Mouse (Mus musculus): ENCODE data around the gene Gm20388. TPM values are rescaled to one million over a fixed set of nuclear protein-coding genes. Genes with fewer than 3 reads are reported as not detected.
A peak's percentile ranks its signal among the peaks of the same experiment; 100 is the strongest.

Gene Gm20388
- polyA plus RNA-seq, 1 experiment from 2014 or later, result 12.4 TPM

DNA sequence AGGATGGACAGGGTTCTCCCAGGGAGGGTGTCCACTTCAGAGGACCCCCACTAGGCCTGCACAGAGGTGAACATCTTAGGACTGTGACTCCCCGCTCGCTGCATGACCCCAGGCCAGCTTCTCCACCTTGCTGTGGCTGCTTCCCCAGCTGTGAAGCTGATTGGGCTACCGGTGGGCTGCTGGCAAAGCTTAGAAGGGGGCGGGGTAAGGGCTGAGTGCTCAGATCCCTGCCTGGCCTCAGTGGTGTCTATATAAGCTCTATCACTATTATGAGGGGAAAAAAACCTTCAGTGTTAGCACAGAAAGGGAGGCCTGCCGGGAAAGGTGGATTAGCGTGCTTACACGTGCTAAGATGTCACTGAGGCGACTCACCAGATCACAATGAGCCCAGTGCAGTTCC is 501.2 kb downstream of the Gm20388 start:
- Histone ChIP-seq H3K4me3 (ENCODE audit: low read length) (no peak overlapping the region), H3K4me1 (ENCODE audit: control insufficient read depth, insufficient read depth, low read depth, low read length) (peaks cover 69% of the 10 kb centered on the region), H3K27ac (ENCODE audit: low read depth, low read length) (no peak overlapping the region), H3K9me3 (ENCODE audit: control insufficient read depth, low read length) (no peaks in the 10 kb centered on the region), H3K27me3 (replicated peaks; ENCODE audit: control insufficient read depth, insufficient read depth, low read length) (no peaks in the 10 kb centered on the region), H3K9ac (ENCODE audit: low read depth, low read length) (peak overlapping the region; percentile 33; the same call in 1 of the 2 replicates), H3K4me2 (ENCODE audit: low read length) (no peak overlapping the region), H3K36me3 (ENCODE audit: control insufficient read depth, insufficient read depth, low read length) (no peaks in the 10 kb centered on the region)
- WGBS, result 46% methylated on average over 8 of the region's 8 CpGs
- no peak for ATAC-seq

DNA sequence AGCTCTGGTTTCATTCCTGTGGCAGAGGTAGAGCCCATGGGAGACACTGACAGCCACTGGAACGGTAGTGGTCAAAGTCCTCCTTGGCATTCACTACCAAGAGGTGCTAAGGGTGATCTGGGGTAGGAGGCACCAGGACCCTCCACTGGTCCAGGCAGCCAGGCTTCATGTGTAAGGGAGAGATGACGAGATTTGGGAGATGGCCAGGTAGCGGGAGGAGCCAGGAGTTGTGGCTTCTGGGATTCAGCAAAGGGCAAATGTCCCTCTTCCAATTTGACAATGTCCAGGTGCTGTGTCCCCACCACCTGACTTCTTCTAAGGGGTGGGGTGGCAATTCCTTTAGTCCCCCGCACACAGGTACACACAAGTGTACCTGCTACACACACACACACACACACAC is 501.7 kb downstream of the Gm20388 start:
- H3K27ac ChIP-seq (ENCODE audit: low read depth, low read length), result no peak overlapping the region; the same call in 1 of the 2 replicates
- H3K4me3 ChIP-seq (ENCODE audit: low read length), result no peak overlapping the region
- 78% methylated on average over 4 of the region's 4 CpGs for WGBS
- H3K4me1 ChIP-seq (ENCODE audit: control insufficient read depth, insufficient read depth, low read depth, low read length), result peaks cover 74% of the 10 kb centered on the region
- H3K9me3 ChIP-seq (ENCODE audit: control insufficient read depth, low read length), result no peaks in the 10 kb centered on the region
- H3K9ac ChIP-seq (ENCODE audit: low read depth, low read length), result peak overlapping the region; percentile 33; the same call in 1 of the 2 replicates
- no peak overlapping the region for H3K4me2 ChIP-seq (ENCODE audit: low read length)
- no peaks in the 10 kb centered on the region for H3K27me3 ChIP-seq (replicated peaks; ENCODE audit: control insufficient read depth, insufficient read depth, low read length)
- H3K36me3 ChIP-seq (ENCODE audit: control insufficient read depth, insufficient read depth, low read length), result no peaks in the 10 kb centered on the region
- no peak for ATAC-seq

DNA sequence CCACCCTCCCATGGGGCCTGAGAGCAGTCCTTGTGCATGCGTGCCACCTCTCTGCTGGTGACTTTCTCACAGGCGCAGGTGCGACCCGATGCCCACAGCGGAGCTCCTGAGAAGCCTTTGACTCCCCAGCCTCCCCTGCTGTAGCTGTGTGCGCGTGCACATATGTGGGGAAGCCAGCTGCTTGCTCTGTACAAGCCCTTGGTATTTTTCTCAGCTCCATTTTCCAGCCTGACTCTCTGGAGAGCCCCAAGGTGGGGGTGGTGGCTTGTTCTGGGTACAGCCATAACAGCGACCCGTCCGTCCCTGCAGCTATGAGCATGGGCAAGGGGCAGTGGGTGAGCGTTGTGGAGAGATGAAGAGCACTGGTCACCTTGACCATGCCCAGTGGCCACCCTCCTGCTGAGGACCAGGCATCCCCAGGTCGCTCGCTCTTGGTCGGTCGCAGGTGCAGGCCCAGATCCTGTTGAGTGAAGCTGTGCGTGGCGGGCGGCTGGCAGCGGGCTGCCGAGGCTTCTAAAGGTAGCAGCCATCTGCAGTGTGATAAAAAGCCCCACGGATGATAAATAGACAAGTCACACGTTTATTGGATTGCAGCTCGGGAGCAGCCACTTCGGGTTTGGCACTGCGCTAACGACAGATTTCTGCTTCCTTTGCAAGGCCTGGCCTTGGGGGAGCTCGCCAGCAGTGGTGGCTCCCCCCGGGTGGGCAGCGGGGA is 502.4 kb downstream of the Gm20388 start:
- peak overlapping the region; percentile 62 for H3K27ac ChIP-seq (ENCODE audit: low read depth, low read length)
- H3K4me3 ChIP-seq (ENCODE audit: low read length), result no peak overlapping the region
- H3K4me1 ChIP-seq (ENCODE audit: control insufficient read depth, insufficient read depth, low read depth, low read length), result peaks cover 75% of the 10 kb centered on the region
- no peak overlapping the region for H3K4me2 ChIP-seq (ENCODE audit: low read length)
- no peaks in the 10 kb centered on the region for H3K9me3 ChIP-seq (ENCODE audit: control insufficient read depth, low read length)
- 40% methylated on average over 29 of the region's 29 CpGs for WGBS
- no peaks in the 10 kb centered on the region for H3K36me3 ChIP-seq (ENCODE audit: control insufficient read depth, insufficient read depth, low read length)
- no peak for ATAC-seq
- no peaks in the 10 kb centered on the region for H3K27me3 ChIP-seq (replicated peaks; ENCODE audit: control insufficient read depth, insufficient read depth, low read length)
- peak overlapping the region; percentile 46; the same call in 1 of the 2 replicates for H3K9ac ChIP-seq (ENCODE audit: low read depth, low read length)

DNA sequence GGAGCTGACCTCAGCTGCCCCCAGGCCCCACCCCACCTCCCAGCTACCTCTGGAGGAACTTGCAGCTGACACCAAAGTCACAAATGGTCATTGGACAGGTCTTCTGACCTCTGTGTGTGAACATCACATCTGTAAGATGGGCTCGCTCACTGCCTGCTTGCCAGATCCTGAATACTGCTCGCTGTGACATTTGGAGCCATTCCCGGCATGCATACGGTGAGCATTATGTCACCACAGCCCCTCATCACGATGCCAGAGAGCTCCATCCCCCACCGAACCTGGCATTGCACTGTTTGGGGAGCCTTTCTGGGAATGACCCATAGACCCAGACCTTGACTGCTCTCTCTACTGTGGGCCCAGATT is 503.0 kb downstream of the Gm20388 start:
- H3K36me3 ChIP-seq (ENCODE audit: control insufficient read depth, insufficient read depth, low read length), result no peaks in the 10 kb centered on the region
- 42% methylated on average over 6 of the region's 6 CpGs for WGBS

DNA sequence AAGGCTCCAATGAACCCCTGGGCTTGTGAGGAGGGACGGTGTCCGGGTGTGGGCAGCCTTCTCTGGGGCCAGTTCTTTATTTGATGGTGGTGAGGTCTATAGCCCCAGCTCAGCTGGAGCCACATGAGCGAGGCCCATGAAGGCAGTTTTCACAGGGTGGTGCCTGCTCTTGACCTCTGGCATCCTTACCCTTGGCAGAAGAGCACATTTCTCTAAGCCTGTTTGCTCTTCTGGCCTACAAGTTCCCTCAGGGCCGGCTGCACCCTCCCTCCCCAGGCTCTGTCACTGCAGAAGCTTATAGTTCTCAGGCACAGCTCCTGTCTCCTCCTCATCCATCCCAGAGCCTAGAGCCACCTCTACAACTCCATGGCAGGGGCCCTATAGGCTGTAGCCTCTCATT is 503.6 kb downstream of the Gm20388 start:
- Histone ChIP-seq H3K9ac (ENCODE audit: low read depth, low read length) (peak overlapping the region; percentile 19; the same call in 1 of the 2 replicates), H3K4me3 (ENCODE audit: low read length) (no peak overlapping the region), H3K4me2 (ENCODE audit: low read length) (no peak overlapping the region), H3K27me3 (replicated peaks; ENCODE audit: control insufficient read depth, insufficient read depth, low read length) (no peaks in the 10 kb centered on the region), H3K4me1 (ENCODE audit: control insufficient read depth, insufficient read depth, low read depth, low read length) (peaks cover 67% of the 10 kb centered on the region), H3K27ac (ENCODE audit: low read depth, low read length) (peak overlapping the region; percentile 24; the same call in 1 of the 2 replicates), H3K36me3 (ENCODE audit: control insufficient read depth, insufficient read depth, low read length) (no peaks in the 10 kb centered on the region), H3K9me3 (ENCODE audit: control insufficient read depth, low read length) (no peaks in the 10 kb centered on the region)
- WGBS, result 86% methylated on average over 4 of the region's 4 CpGs
- ATAC-seq, result no peak

More for the DNA sequence above, 503.0 kb downstream of the Gm20388 start:
- no peak overlapping the region for H3K9ac ChIP-seq (ENCODE audit: low read depth, low read length)
- no peak for ATAC-seq
- no peaks in the 10 kb centered on the region for H3K27me3 ChIP-seq (replicated peaks; ENCODE audit: control insufficient read depth, insufficient read depth, low read length)
- peak overlapping the region; percentile 62; the same call in 1 of the 2 replicates for H3K27ac ChIP-seq (ENCODE audit: low read depth, low read length)
- H3K4me2 ChIP-seq (ENCODE audit: low read length), result no peak overlapping the region
- peaks cover 71% of the 10 kb centered on the region for H3K4me1 ChIP-seq (ENCODE audit: control insufficient read depth, insufficient read depth, low read depth, low read length)
- H3K9me3 ChIP-seq (ENCODE audit: control insufficient read depth, low read length), result no peaks in the 10 kb centered on the region
- no peak overlapping the region for H3K4me3 ChIP-seq (ENCODE audit: low read length)

DNA sequence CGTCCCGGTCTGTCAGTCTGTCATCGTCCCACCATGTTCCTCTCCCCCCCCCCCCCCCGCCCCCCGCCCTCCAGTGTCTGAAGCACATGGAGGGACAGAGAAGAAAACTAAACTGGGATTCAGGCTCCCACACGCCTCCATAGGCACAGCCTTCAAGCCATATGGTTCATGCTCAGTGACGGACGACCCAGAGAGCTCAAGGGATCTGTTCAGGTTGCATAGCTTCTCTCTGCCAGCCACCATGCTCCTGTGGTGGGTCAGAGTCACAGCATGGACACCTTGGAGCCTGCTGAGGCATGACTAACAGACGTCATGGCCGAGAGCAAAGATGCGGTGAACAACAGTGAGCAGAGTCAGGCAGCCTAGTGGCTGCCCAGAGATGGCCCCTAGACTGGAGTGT is 504.8 kb downstream of the Gm20388 start:
- Histone ChIP-seq H3K4me1 (ENCODE audit: control insufficient read depth, insufficient read depth, low read depth, low read length) (peaks cover 65% of the 10 kb centered on the region), H3K9me3 (ENCODE audit: control insufficient read depth, low read length) (no peaks in the 10 kb centered on the region), H3K9ac (ENCODE audit: low read depth, low read length) (no peak overlapping the region), H3K27ac (ENCODE audit: low read depth, low read length) (peak overlapping the region; percentile 84; the same call in 1 of the 2 replicates), H3K36me3 (ENCODE audit: control insufficient read depth, insufficient read depth, low read length) (no peaks in the 10 kb centered on the region), H3K4me3 (ENCODE audit: low read length) (no peak overlapping the region), H3K4me2 (ENCODE audit: low read length) (no peak overlapping the region), H3K27me3 (replicated peaks; ENCODE audit: control insufficient read depth, insufficient read depth, low read length) (no peaks in the 10 kb centered on the region)
- ATAC-seq, result no peak
- 37% methylated on average over 9 of the region's 11 CpGs for WGBS

DNA sequence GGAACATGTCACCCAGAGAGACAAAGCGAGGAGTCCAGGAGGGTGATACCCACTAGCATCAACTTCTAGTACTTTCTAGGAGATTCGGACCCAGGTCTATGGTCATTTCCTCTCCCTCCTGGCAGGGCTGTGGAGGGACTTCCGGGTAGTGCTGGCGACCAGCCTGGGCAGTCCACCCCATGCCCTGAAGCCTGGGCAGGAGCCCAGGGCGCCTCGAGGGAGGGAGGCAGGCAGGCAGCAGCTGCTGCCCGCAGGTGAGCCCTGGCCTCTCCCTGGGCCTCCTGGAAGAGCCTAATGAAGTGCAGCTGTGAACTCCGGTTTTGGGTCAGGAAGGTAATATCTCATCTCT is 505.5 kb downstream of the Gm20388 start:
- peak overlapping the region; percentile 28 for H3K4me2 ChIP-seq (ENCODE audit: low read length)
- H3K4me3 ChIP-seq (ENCODE audit: low read length), result no peak overlapping the region
- 30% methylated on average over 8 of the region's 8 CpGs for WGBS
- no peak for ATAC-seq
- peak overlapping the region; percentile 84 for H3K27ac ChIP-seq (ENCODE audit: low read depth, low read length)
- H3K36me3 ChIP-seq (ENCODE audit: control insufficient read depth, insufficient read depth, low read length), result no peaks in the 10 kb centered on the region
- H3K9ac ChIP-seq (ENCODE audit: low read depth, low read length), result no peak overlapping the region
- H3K9me3 ChIP-seq (ENCODE audit: control insufficient read depth, low read length), result no peaks in the 10 kb centered on the region
- H3K27me3 ChIP-seq (replicated peaks; ENCODE audit: control insufficient read depth, insufficient read depth, low read length), result no peaks in the 10 kb centered on the region
- H3K4me1 ChIP-seq (ENCODE audit: control insufficient read depth, insufficient read depth, low read depth, low read length), result peaks cover 62% of the 10 kb centered on the region

DNA sequence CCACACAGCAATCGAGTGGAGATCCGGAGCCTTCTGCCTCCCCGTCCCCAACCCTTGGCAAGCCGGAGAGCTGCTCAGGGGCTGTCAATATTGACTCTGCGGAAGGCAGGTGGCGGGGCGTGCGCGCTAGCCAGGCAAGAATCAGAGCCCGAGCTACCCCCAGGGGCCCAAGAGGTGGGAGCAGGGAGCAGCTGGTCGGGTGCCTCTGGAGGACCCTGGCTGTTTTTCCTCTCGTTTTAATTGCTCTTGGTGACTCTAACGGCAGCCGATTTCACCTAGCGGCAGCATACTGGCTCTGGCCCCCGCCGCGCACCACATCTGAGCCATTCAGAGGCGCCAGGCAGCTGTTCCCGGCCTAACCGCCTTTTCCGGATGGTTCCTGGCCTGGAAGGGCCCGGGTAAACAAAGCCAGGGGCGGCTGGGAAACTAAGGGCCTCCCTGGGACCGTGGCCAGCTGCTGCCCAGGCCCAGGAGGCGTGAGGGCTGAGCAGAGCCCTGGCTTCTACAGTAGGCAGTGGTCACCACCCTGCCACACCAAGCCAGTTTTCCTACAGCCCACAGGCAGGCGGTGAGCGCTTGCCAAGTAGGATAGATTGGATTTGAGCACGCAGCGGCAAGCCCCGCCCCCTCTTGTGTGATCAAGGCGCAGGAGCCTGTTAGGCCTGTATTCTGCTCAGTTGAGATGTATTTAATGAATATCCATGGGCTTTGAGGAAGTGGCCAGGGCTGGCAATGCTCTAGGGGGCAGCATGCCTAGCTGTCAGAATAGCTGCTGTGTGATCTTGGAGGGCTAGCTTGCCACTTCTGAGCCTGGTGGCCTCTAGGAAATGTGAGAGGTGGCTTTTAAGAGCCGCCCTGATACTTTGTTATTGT is 506.1 kb downstream of the Gm20388 start:
- peak overlapping the region; percentile 36 for H3K9ac ChIP-seq (ENCODE audit: low read depth, low read length)
- H3K4me3 ChIP-seq (ENCODE audit: low read length), result no peak overlapping the region
- H3K4me1 ChIP-seq (ENCODE audit: control insufficient read depth, insufficient read depth, low read depth, low read length), result peaks cover 62% of the 10 kb centered on the region
- H3K27ac ChIP-seq (ENCODE audit: low read depth, low read length), result peak overlapping the region; percentile 84
- no peaks in the 10 kb centered on the region for H3K36me3 ChIP-seq (ENCODE audit: control insufficient read depth, insufficient read depth, low read length)
- 4% methylated on average over 33 of the region's 33 CpGs for WGBS
- no peaks in the 10 kb centered on the region for H3K9me3 ChIP-seq (ENCODE audit: control insufficient read depth, low read length)
- ATAC-seq, result peak; percentile 90
- H3K4me2 ChIP-seq (ENCODE audit: low read length), result peak overlapping the region; percentile 28
- H3K27me3 ChIP-seq (replicated peaks; ENCODE audit: control insufficient read depth, insufficient read depth, low read length), result no peaks in the 10 kb centered on the region

DNA sequence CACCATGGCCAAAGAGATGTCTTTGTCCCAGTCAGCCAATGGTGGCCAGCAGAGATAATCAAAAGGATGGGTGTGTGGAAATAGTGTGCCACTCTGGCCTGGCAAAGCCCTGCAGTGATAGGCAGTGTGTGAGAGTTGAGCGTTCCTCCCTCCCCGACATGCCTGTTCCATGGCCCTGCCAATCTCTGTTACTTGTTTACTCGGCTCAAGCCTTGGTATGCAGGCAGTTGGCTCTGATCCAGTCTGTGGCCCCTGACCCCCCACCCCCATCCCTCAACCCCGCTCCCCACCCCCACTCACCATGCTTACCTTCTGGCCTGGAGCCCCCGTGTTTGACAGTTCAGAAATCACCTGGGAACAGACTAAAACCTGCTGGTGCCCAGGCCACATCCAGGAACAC is 507.5 kb downstream of the Gm20388 start:
- H3K36me3 ChIP-seq (ENCODE audit: control insufficient read depth, insufficient read depth, low read length), result no peaks in the 10 kb centered on the region
- 61% methylated on average over 5 of the region's 5 CpGs for WGBS
- no peak for ATAC-seq
- H3K27ac ChIP-seq (ENCODE audit: low read depth, low read length), result no peak overlapping the region
- H3K27me3 ChIP-seq (replicated peaks; ENCODE audit: control insufficient read depth, insufficient read depth, low read length), result no peaks in the 10 kb centered on the region; the same call in 1 of the 2 replicates
- no peak overlapping the region for H3K9ac ChIP-seq (ENCODE audit: low read depth, low read length)
- H3K4me2 ChIP-seq (ENCODE audit: low read length), result no peak overlapping the region
- peaks cover 53% of the 10 kb centered on the region for H3K4me1 ChIP-seq (ENCODE audit: control insufficient read depth, insufficient read depth, low read depth, low read length)
- H3K9me3 ChIP-seq (ENCODE audit: control insufficient read depth, low read length), result no peaks in the 10 kb centered on the region
- H3K4me3 ChIP-seq (ENCODE audit: low read length), result no peak overlapping the region
